Mouse (Mus musculus): ENCODE measurements around the gene Map1s. TPM values are rescaled to one million over a fixed set of nuclear protein-coding genes. Genes with fewer than 3 reads are reported as not detected.

Map1s gene
- total RNA-seq, 1 experiment: 60.8 TPM

- DNase-seq (ENCODE audit: low read depth, low spot score): no peak
- TF ChIP-seq MAFK (IDR thresholded peaks at IDR 0.05; ENCODE audit: insufficient read depth, low read depth, low read length): no peak
- no peak for TF ChIP-seq CHD2 (IDR thresholded peaks at IDR 0.05; ENCODE audit: low read depth, low read length)
- TF ChIP-seq ZNF384 (IDR thresholded peaks at IDR 0.05; ENCODE audit: low read depth, low read length): no peak
- no peak for TF ChIP-seq ZC3H11A (IDR thresholded peaks at IDR 0.05; ENCODE audit: borderline replicate concordance, low read depth, low read length)
- TF ChIP-seq HCFC1 (IDR thresholded peaks at IDR 0.05; ENCODE audit: borderline replicate concordance, insufficient read depth, low read length): no peak
- in situ Hi-C loops (cut with MboI; ENCODE audit: low sequenced_read_pairs in 2 of 2, unreplicated experiment in 2 of 2): no loop called here
- Histone ChIP-seq H3K4me1 (ENCODE audit: control insufficient read depth in 2 of 2, insufficient read depth in 2 of 2, low read length in 2 of 2, poor library complexity in 1 of 2) (no peaks in the 10 kb centered on the region), H3K4me3 (ENCODE audit: insufficient read depth in 1 of 2, low read depth in 1 of 2, low read length in 2 of 2, poor library complexity in 1 of 2, severe bottlenecking in 1 of 2) (no peak overlapping the region), H3K9me3 (ENCODE audit: control insufficient read depth, insufficient read depth, low read depth, low read length) (no peaks in the 10 kb centered on the region), H3K9ac (ENCODE audit: insufficient read depth, low read depth, low read length, poor library complexity, severe bottlenecking) (no peak overlapping the region), H3K36me3 (ENCODE audit: control insufficient read depth, insufficient read depth, low read length, poor library complexity, severe bottlenecking) (no peaks in the 10 kb centered on the region), H3K27ac (ENCODE audit: insufficient read depth, low read depth, low read length, poor library complexity, severe bottlenecking) (no peak overlapping the region)
These were observed 44.1 kb downstream of the Map1s start for GRCm38 (mm10) chr8:70949847-70950246.

GRCm38 (mm10) chr8:70960703-70961472 is 55.2 kb downstream of the Map1s start:
- H3K9me3 ChIP-seq (ENCODE audit: control insufficient read depth, insufficient read depth, low read depth, low read length): no peaks in the 10 kb centered on the region
- DNase-seq (ENCODE audit: low read depth, low spot score): no peak
- no peaks in the 10 kb centered on the region for H3K4me1 ChIP-seq (ENCODE audit: control insufficient read depth in 2 of 2, insufficient read depth in 2 of 2, low read length in 2 of 2, poor library complexity in 1 of 2)
- no peak overlapping the region for H3K9ac ChIP-seq (ENCODE audit: insufficient read depth, low read depth, low read length, poor library complexity, severe bottlenecking)
- no peak overlapping the region for H3K27ac ChIP-seq (ENCODE audit: insufficient read depth, low read depth, low read length, poor library complexity, severe bottlenecking)
- no peak for TF ChIP-seq CHD2 (IDR thresholded peaks at IDR 0.05; ENCODE audit: low read depth, low read length)
- TF ChIP-seq ZC3H11A (IDR thresholded peaks at IDR 0.05; ENCODE audit: borderline replicate concordance, low read depth, low read length): no peak
- TF ChIP-seq ZNF384 (IDR thresholded peaks at IDR 0.05; ENCODE audit: low read depth, low read length): no peak
- TF ChIP-seq HCFC1 (IDR thresholded peaks at IDR 0.05; ENCODE audit: borderline replicate concordance, insufficient read depth, low read length): no peak
- TF ChIP-seq MAFK (IDR thresholded peaks at IDR 0.05; ENCODE audit: insufficient read depth, low read depth, low read length): no peak
- in situ Hi-C loops (cut with MboI; ENCODE audit: low sequenced_read_pairs in 2 of 2, unreplicated experiment in 2 of 2): no loop called here
- no peaks in the 10 kb centered on the region for H3K36me3 ChIP-seq (ENCODE audit: control insufficient read depth, insufficient read depth, low read length, poor library complexity, severe bottlenecking)
- H3K4me3 ChIP-seq (ENCODE audit: insufficient read depth in 1 of 2, low read depth in 1 of 2, low read length in 2 of 2, poor library complexity in 1 of 2, severe bottlenecking in 1 of 2): no peak overlapping the region

- Histone ChIP-seq H3K4me3 (ENCODE audit: insufficient read depth in 1 of 2, low read depth in 1 of 2, low read length in 2 of 2, poor library complexity in 1 of 2, severe bottlenecking in 1 of 2) (no peak overlapping the region), H3K27ac (ENCODE audit: insufficient read depth, low read depth, low read length, poor library complexity, severe bottlenecking) (no peak overlapping the region), H3K4me1 (ENCODE audit: control insufficient read depth in 2 of 2, insufficient read depth in 2 of 2, low read length in 2 of 2, poor library complexity in 1 of 2) (no peaks in the 10 kb centered on the region), H3K9me3 (ENCODE audit: control insufficient read depth, insufficient read depth, low read depth, low read length) (no peaks in the 10 kb centered on the region), H3K36me3 (ENCODE audit: control insufficient read depth, insufficient read depth, low read length, poor library complexity, severe bottlenecking) (no peaks in the 10 kb centered on the region), H3K9ac (ENCODE audit: insufficient read depth, low read depth, low read length, poor library complexity, severe bottlenecking) (no peak overlapping the region)
- DNase-seq (ENCODE audit: low read depth, low spot score): peak; percentile 58
- in situ Hi-C loops (cut with MboI; ENCODE audit: low sequenced_read_pairs in 2 of 2, unreplicated experiment in 2 of 2): no loop called here
- TF ChIP-seq ZNF384 (IDR thresholded peaks at IDR 0.05; ENCODE audit: low read depth, low read length) (no peak), HCFC1 (IDR thresholded peaks at IDR 0.05; ENCODE audit: borderline replicate concordance, insufficient read depth, low read length) (no peak), ZC3H11A (IDR thresholded peaks at IDR 0.05; ENCODE audit: borderline replicate concordance, low read depth, low read length) (peak; percentile 87), CHD2 (IDR thresholded peaks at IDR 0.05; ENCODE audit: low read depth, low read length) (no peak), MAFK (IDR thresholded peaks at IDR 0.05; ENCODE audit: insufficient read depth, low read depth, low read length) (no peak)
These were observed 58.4 kb downstream of the Map1s start for GRCm38 (mm10) chr8:70964159-70964558.

GRCm38 (mm10) chr8:70964861-70965260 is 59.1 kb downstream of the Map1s start:
- no peak overlapping the region for H3K27ac ChIP-seq (ENCODE audit: insufficient read depth, low read depth, low read length, poor library complexity, severe bottlenecking)
- TF ChIP-seq ZNF384 (IDR thresholded peaks at IDR 0.05; ENCODE audit: low read depth, low read length) (no peak), ZC3H11A (IDR thresholded peaks at IDR 0.05; ENCODE audit: borderline replicate concordance, low read depth, low read length) (no peak), MAFK (IDR thresholded peaks at IDR 0.05; ENCODE audit: insufficient read depth, low read depth, low read length) (no peak), CHD2 (IDR thresholded peaks at IDR 0.05; ENCODE audit: low read depth, low read length) (no peak), HCFC1 (IDR thresholded peaks at IDR 0.05; ENCODE audit: borderline replicate concordance, insufficient read depth, low read length) (no peak)
- no peaks in the 10 kb centered on the region for H3K36me3 ChIP-seq (ENCODE audit: control insufficient read depth, insufficient read depth, low read length, poor library complexity, severe bottlenecking)
- no peak for DNase-seq (ENCODE audit: low read depth, low spot score)
- no peaks in the 10 kb centered on the region for H3K9me3 ChIP-seq (ENCODE audit: control insufficient read depth, insufficient read depth, low read depth, low read length)
- no peak overlapping the region; the same call in 1 of the 2 replicates for H3K9ac ChIP-seq (ENCODE audit: insufficient read depth, low read depth, low read length, poor library complexity, severe bottlenecking)
- H3K4me3 ChIP-seq (ENCODE audit: insufficient read depth in 1 of 2, low read depth in 1 of 2, low read length in 2 of 2, poor library complexity in 1 of 2, severe bottlenecking in 1 of 2): no peak overlapping the region
- in situ Hi-C loops (cut with MboI; ENCODE audit: low sequenced_read_pairs in 2 of 2, unreplicated experiment in 2 of 2): no loop called here
- H3K4me1 ChIP-seq (ENCODE audit: control insufficient read depth in 2 of 2, insufficient read depth in 2 of 2, low read length in 2 of 2, poor library complexity in 1 of 2): no peaks in the 10 kb centered on the region

Other genes starting within 250 kb of the Map1s start
- 15.5 and 21.4 TPM in 2 replicates for gene Pgpep1, start 245.5 kb upstream of the Map1s start, total RNA-seq (2012; rRNA removed)
- gene Lsm4, start 232.7 kb upstream of the Map1s start, total RNA-seq (2012; rRNA removed): 171 and 204 TPM in 2 replicates
- 60.1 TPM in 2 replicates for gene Jund, start 207.0 kb upstream of the Map1s start, total RNA-seq (2012; rRNA removed)
- gene Iqcn, start 202.5 kb upstream of the Map1s start, total RNA-seq (2012; rRNA removed): 0.09 and 0.16 TPM in 2 replicates
- gene Gm3336, start 187.4 kb upstream of the Map1s start, total RNA-seq (2012; rRNA removed): 1.8 and 3.9 TPM in 2 replicates
- 1.6 and 4.5 TPM in 2 replicates for gene Pde4c, start 182.2 kb upstream of the Map1s start, total RNA-seq (2012; rRNA removed)
- gene Rab3a, start 151.3 kb upstream of the Map1s start, total RNA-seq (2012; rRNA removed): 4.3 and 5.2 TPM in 2 replicates
- gene Mpv17l2, start 145.0 kb upstream of the Map1s start, total RNA-seq (2012; rRNA removed): 49.9 and 58.2 TPM in 2 replicates
- 52.7 and 71.0 TPM in 2 replicates for gene Pik3r2, start 129.2 kb upstream of the Map1s start, total RNA-seq (2012; rRNA removed)
- gene Mast3, start 100.9 kb upstream of the Map1s start, total RNA-seq (2012; rRNA removed): 7.8 and 11.5 TPM in 2 replicates
- 0.69 and 1.2 TPM in 2 replicates for gene Il12rb1, start 97.5 kb upstream of the Map1s start, total RNA-seq (2012; rRNA removed)
- gene Arrdc2, start 66.2 kb upstream of the Map1s start, total RNA-seq (2012; rRNA removed): 11.4 and 18.8 TPM in 2 replicates
- 3.7 and 6.6 TPM in 2 replicates for gene Kcnn1, start 42.7 kb upstream of the Map1s start, total RNA-seq (2012; rRNA removed)
- 52.5 and 82.3 TPM in 2 replicates for gene Ccdc124, start 32.0 kb upstream of the Map1s start, total RNA-seq (2012; rRNA removed)
- gene Slc5a5, start 13.2 kb upstream of the Map1s start, total RNA-seq (2012; rRNA removed): 2.5 and 3.4 TPM in 2 replicates
- gene Rpl18a, start 8.5 kb upstream of the Map1s start, total RNA-seq (2012; rRNA removed): 2,806 and 2,972 TPM in 2 replicates

Measured in ES-E14 (cell line).